Mouse (Mus musculus): ENCODE data around the gene Gins1. TPM values are rescaled to one million over a fixed set of nuclear protein-coding genes. Genes with fewer than 3 reads are reported as not detected.

The Gins1 gene
- 1 to 10 TPM; 3.5 to 7.1 TPM for polyA plus RNA-seq (2017; shearing (Covaris generic))

GRCm38 (mm10) chr2:150904936-150905450 is at the start of gene Gins1:
Gins1 (plus strand) TSS chr2:150905400.

GRCm38 (mm10) chr2:150904272-150904935 is 796 bp upstream of the Gins1 start, which contains the start of gene Abhd12:
Abhd12 (minus strand) TSS chr2:150904741.

Other genes with a start within 250 kb of the Gins1 start
- gene Acss1, start 236.9 kb upstream of the Gins1 start, polyA plus RNA-seq (2017; shearing (Covaris generic)) = 10 to 100 TPM; 39.3 to 62.9 TPM
- 1 to 10 TPM in 1 of 2 experiments, under 1 TPM in 1; 0.08 to 1.5 TPM for gene Vsx1, start 216.0 kb upstream of the Gins1 start, polyA plus RNA-seq (2017; shearing (Covaris generic))
- 10 to 100 TPM; 51.7 to 64.3 TPM for gene Entpd6, start 156.4 kb upstream of the Gins1 start, polyA plus RNA-seq (2017; shearing (Covaris generic))
- gene Pygb, start 118.7 kb upstream of the Gins1 start, polyA plus RNA-seq (2017; shearing (Covaris generic)) = 10 to 100 TPM; 77.6 to 82.9 TPM
- 10 to 100 TPM; 70.2 to 77.3 TPM for gene Abhd12, start 659 bp upstream of the Gins1 start, polyA plus RNA-seq (2017; shearing (Covaris generic))
- gene Ninl, start 134.0 kb downstream of the Gins1 start, polyA plus RNA-seq (2017; shearing (Covaris generic)) = under 1 TPM; 0.39 to 0.73 TPM
- gene Nanp, start 134.0 kb downstream of the Gins1 start, polyA plus RNA-seq (2017; shearing (Covaris generic)) = 10 to 100 TPM; 33.9 to 34.8 TPM
- gene Gm14151, start 186.9 kb downstream of the Gins1 start, polyA plus RNA-seq (2017; shearing (Covaris generic)) = under 1 TPM in 1 of 2 experiments, not detected in 1; 0.49 TPM
- not detected for gene Gm14147, start 192.8 kb downstream of the Gins1 start, polyA plus RNA-seq (2017; shearing (Covaris generic))